Mouse (Mus musculus): ENCODE measurements around the gene Ppp4c. TPM values are rescaled to one million over a fixed set of nuclear protein-coding genes. Genes with fewer than 3 reads are reported as not detected.

Gene Ppp4c
- polyA plus RNA-seq, 1 experiment from 2014 or later = 300 TPM

GRCm38 (mm10) chr7:126809723-126810369 is 17.6 kb upstream of the Ppp4c start:
- Histone ChIP-seq H3K36me3 (ENCODE audit: insufficient read depth) (peaks cover 7% of the 10 kb centered on the region; the same call in 1 of the 2 replicates), H3K27ac (ENCODE audit: low read depth) (peak overlapping the region; percentile 83), H3K4me3 (ENCODE audit: low read depth, low read length) (peak overlapping the region; percentile 73; the same call in 1 of the 2 replicates), H3K9ac (peak overlapping the region; percentile 72), H3K9me3 (ENCODE audit: low read depth, low read length) (no peaks in the 10 kb centered on the region), H3K4me1 (ENCODE audit: insufficient read depth) (peaks cover 18% of the 10 kb centered on the region), H3K27me3 (ENCODE audit: insufficient read depth, low read length) (no peaks in the 10 kb centered on the region), H3K4me2 (peak overlapping the region; percentile 92)
- DNase-seq = no peak
- ATAC-seq (ENCODE audit: insufficient read depth) = no peak
- 46% methylated on average over 5 of the region's 5 CpGs for WGBS
- TF ChIP-seq CTCF (IDR thresholded peaks at IDR 0.05; ENCODE audit: low read depth) = no peak

GRCm38 (mm10) chr7:126808703-126809455 is 16.6 kb upstream of the Ppp4c start:
- peak; percentile 96 for ATAC-seq (ENCODE audit: insufficient read depth)
- under 1% methylated on average over 43 of the region's 43 CpGs for WGBS

DNA sequence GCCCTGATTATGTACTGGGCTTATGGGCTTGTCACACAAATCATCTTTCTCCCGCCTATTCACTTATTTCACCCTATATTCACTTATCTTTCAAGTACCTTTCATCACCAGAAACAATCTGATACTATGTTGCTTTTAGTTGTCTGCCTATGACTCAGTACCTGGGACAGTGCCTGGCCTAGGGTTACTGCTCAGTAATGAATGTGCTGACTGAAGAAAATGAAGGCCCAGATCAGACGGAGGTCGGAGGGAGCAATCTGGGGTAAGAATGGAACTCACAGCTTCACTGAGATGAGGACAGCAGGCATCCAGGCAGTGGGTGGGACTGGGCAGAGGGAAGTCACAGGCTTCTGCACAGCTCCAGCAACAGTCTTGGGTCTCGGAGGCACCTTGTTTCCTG is 15.1 kb upstream of the Ppp4c start:
- ATAC-seq (ENCODE audit: insufficient read depth) (no peak), DNase-seq (no peak)
- Histone ChIP-seq H3K9ac (peak overlapping the region; percentile 72), H3K27me3 (ENCODE audit: insufficient read depth, low read length) (no peaks in the 10 kb centered on the region), H3K36me3 (ENCODE audit: insufficient read depth) (peaks cover 16% of the 10 kb centered on the region; the same call in 1 of the 2 replicates), H3K4me3 (ENCODE audit: low read depth, low read length) (peak overlapping the region; percentile 73), H3K4me2 (peak overlapping the region; percentile 92), H3K9me3 (ENCODE audit: low read depth, low read length) (no peaks in the 10 kb centered on the region), H3K4me1 (ENCODE audit: insufficient read depth) (peaks cover 18% of the 10 kb centered on the region), H3K27ac (ENCODE audit: low read depth) (no peak overlapping the region)
- no peak for TF ChIP-seq CTCF (IDR thresholded peaks at IDR 0.05; ENCODE audit: low read depth)
- 54% methylated on average over 4 of the region's 4 CpGs for WGBS

More at GRCm38 (mm10) chr7:126808703-126809455, 16.6 kb upstream of the Ppp4c start:
- H3K4me2 ChIP-seq = peak overlapping the region; percentile 92
- peaks cover 11% of the 10 kb centered on the region; the same call in 1 of the 2 replicates for H3K36me3 ChIP-seq (ENCODE audit: insufficient read depth)
- peak; percentile 97 for DNase-seq
- H3K9ac ChIP-seq = peak overlapping the region; percentile 72
- peak overlapping the region; percentile 83 for H3K27ac ChIP-seq (ENCODE audit: low read depth)
- no peaks in the 10 kb centered on the region for H3K27me3 ChIP-seq (ENCODE audit: insufficient read depth, low read length)
- H3K4me3 ChIP-seq (ENCODE audit: low read depth, low read length) = peak overlapping the region; percentile 73
- TF ChIP-seq CTCF (IDR thresholded peaks at IDR 0.05; ENCODE audit: low read depth) = peak; percentile 21; the same call in 1 of the 2 replicates
- H3K4me1 ChIP-seq (ENCODE audit: insufficient read depth) = peaks cover 18% of the 10 kb centered on the region
- H3K9me3 ChIP-seq (ENCODE audit: low read depth, low read length) = no peaks in the 10 kb centered on the region

DNA sequence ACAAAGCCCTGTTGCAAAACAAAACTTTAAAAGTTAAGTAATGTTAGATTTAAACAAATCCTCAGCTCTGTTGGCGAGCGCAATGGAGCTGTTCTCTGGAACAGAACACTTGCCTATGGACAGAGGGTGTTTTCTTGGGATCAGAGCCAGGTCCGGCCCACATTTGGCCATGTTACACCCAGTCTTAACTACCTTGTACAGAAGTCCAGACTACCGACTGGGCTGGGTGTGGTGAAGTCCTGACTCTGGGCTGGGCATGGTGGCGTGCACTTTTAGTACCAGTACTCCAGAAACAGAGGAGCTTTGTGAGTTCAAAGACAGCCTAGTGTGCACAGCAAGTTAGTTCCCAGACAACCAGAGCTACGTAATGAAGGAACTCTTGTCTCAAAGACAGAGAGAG is 14.7 kb upstream of the Ppp4c start:
- H3K4me2 ChIP-seq = peak overlapping the region; percentile 10
- H3K27me3 ChIP-seq (ENCODE audit: insufficient read depth, low read length) = no peaks in the 10 kb centered on the region
- WGBS = 59% methylated on average over 6 of the region's 6 CpGs
- ATAC-seq (ENCODE audit: insufficient read depth) (no peak), DNase-seq (peak; percentile 68)
- no peak overlapping the region for H3K4me3 ChIP-seq (ENCODE audit: low read depth, low read length)
- H3K27ac ChIP-seq (ENCODE audit: low read depth) = no peak overlapping the region
- TF ChIP-seq CTCF (IDR thresholded peaks at IDR 0.05; ENCODE audit: low read depth) = no peak
- H3K4me1 ChIP-seq (ENCODE audit: insufficient read depth) = peaks cover 18% of the 10 kb centered on the region
- peaks cover 16% of the 10 kb centered on the region; the same call in 1 of the 2 replicates for H3K36me3 ChIP-seq (ENCODE audit: insufficient read depth)
- peak overlapping the region; percentile 29 for H3K9ac ChIP-seq
- H3K9me3 ChIP-seq (ENCODE audit: low read depth, low read length) = no peaks in the 10 kb centered on the region

DNA sequence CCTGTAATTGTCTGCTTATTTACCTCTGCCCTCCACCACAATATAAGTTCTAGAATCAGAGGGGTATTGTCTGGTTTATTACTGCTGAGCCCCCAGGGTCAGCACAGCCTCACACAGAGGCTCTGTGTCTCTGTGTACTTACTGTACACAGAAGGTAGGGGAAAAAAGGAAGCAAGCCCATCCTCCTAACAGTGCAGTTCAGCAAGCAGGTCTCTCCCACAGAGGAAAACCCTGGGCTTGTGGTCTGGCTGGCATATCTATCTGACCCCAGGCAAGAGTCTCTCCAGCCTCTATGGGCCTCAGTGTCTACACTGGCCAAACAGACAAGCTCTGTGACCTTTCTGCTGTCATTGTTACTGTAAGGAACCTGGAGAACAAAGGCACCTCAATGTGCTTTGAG is 11.5 kb upstream of the Ppp4c start:
- no peaks in the 10 kb centered on the region for H3K27me3 ChIP-seq (ENCODE audit: insufficient read depth, low read length)
- no peak overlapping the region for H3K4me3 ChIP-seq (ENCODE audit: low read depth, low read length)
- H3K27ac ChIP-seq (ENCODE audit: low read depth) = no peak overlapping the region
- DNase-seq (no peak), ATAC-seq (ENCODE audit: insufficient read depth) (no peak)
- no peak for TF ChIP-seq CTCF (IDR thresholded peaks at IDR 0.05; ENCODE audit: low read depth)
- peaks cover 16% of the 10 kb centered on the region; the same call in 1 of the 2 replicates for H3K36me3 ChIP-seq (ENCODE audit: insufficient read depth)
- H3K4me2 ChIP-seq = no peak overlapping the region
- no peak overlapping the region for H3K9ac ChIP-seq
- H3K4me1 ChIP-seq (ENCODE audit: insufficient read depth) = peaks cover 13% of the 10 kb centered on the region
- H3K9me3 ChIP-seq (ENCODE audit: low read depth, low read length) = no peaks in the 10 kb centered on the region

DNA sequence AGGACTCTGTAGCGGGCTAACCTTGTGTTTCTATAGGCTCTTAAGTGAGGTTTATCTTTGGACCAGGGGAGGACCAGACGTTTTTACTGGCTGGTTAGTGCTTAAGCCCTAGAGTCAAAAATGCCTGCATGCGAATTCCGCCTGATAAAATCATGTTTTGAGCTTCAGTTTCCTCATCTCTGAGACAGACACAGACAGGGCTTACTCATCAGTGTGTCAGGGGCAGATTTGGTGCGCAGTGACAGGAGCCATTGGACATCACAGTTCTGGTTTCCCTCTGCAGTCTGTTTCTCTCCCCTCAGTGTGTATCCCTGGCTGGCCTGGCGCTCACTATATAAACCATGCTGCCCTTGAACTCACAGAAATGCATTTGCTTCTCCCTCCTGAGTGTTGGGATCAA is 10.9 kb upstream of the Ppp4c start:
- DNase-seq (no peak), ATAC-seq (ENCODE audit: insufficient read depth) (no peak)
- H3K4me3 ChIP-seq (ENCODE audit: low read depth, low read length) = no peak overlapping the region
- TF ChIP-seq CTCF (IDR thresholded peaks at IDR 0.05; ENCODE audit: low read depth) = no peak
- H3K27me3 ChIP-seq (ENCODE audit: insufficient read depth, low read length) = no peaks in the 10 kb centered on the region
- no peaks in the 10 kb centered on the region for H3K9me3 ChIP-seq (ENCODE audit: low read depth, low read length)
- no peak overlapping the region for H3K27ac ChIP-seq (ENCODE audit: low read depth)
- 82% methylated on average over 6 of the region's 6 CpGs for WGBS
- peaks cover 12% of the 10 kb centered on the region for H3K4me1 ChIP-seq (ENCODE audit: insufficient read depth)
- peaks cover 16% of the 10 kb centered on the region; the same call in 1 of the 2 replicates for H3K36me3 ChIP-seq (ENCODE audit: insufficient read depth)
- H3K4me2 ChIP-seq = no peak overlapping the region
- H3K9ac ChIP-seq = no peak overlapping the region

All from lung, embryonic 14.5 days (tissue).